Mouse (Mus musculus): Measurements from ENCODE around the gene Fer1l5. TPM values are rescaled to one million over a fixed set of nuclear protein-coding genes. Genes with fewer than 3 reads are reported as not detected.

Gene Fer1l5
- total RNA-seq (2015) (not detected in 2 replicates), total RNA-seq (2017) (0.37 TPM in 1 of 2 replicates, not detected in the other)

GRCm38 (mm10) chr1:36371934-36372845, at the start of gene Fer1l5:
Fer1l5 (plus strand) TSS chr1:36372291.
- no peak for ATAC-seq (ENCODE audit: poor library complexity, severe bottlenecking)

- ATAC-seq (ENCODE audit: poor library complexity, severe bottlenecking), result no peak
Measured at GRCm38 (mm10) chr1:36323076-36323475, 49.0 kb upstream of the Fer1l5 start.

GRCm38 (mm10) chr1:36323746-36324448, 48.2 kb upstream of the Fer1l5 start:
- peak; percentile 63 for ATAC-seq (ENCODE audit: poor library complexity, severe bottlenecking)

- peak; percentile 65 for ATAC-seq (ENCODE audit: poor library complexity, severe bottlenecking)
Measured at GRCm38 (mm10) chr1:36325900-36326321, 46.2 kb upstream of the Fer1l5 start.

- ATAC-seq (ENCODE audit: poor library complexity, severe bottlenecking), result no peak
Measured at GRCm38 (mm10) chr1:36326815-36327214, 45.3 kb upstream of the Fer1l5 start.

- no peak for ATAC-seq (ENCODE audit: poor library complexity, severe bottlenecking)
Measured at GRCm38 (mm10) chr1:36331743-36332142, 40.3 kb upstream of the Fer1l5 start.

- no peak for ATAC-seq (ENCODE audit: poor library complexity, severe bottlenecking)
Measured at GRCm38 (mm10) chr1:36332955-36333887, 38.9 kb upstream of the Fer1l5 start.

- no peak for ATAC-seq (ENCODE audit: poor library complexity, severe bottlenecking)
Measured at GRCm38 (mm10) chr1:36342547-36342946, 29.5 kb upstream of the Fer1l5 start.

GRCm38 (mm10) chr1:36352351-36352750, 19.7 kb upstream of the Fer1l5 start:
- ATAC-seq (ENCODE audit: poor library complexity, severe bottlenecking), result no peak

- peak; percentile 27 for ATAC-seq (ENCODE audit: poor library complexity, severe bottlenecking)
Measured at GRCm38 (mm10) chr1:36356955-36357695, 15.0 kb upstream of the Fer1l5 start.

GRCm38 (mm10) chr1:36367698-36368097, 4.4 kb upstream of the Fer1l5 start:
- ATAC-seq (ENCODE audit: poor library complexity, severe bottlenecking), result no peak

GRCm38 (mm10) chr1:36368112-36368968, 3.8 kb upstream of the Fer1l5 start:
- peak; percentile 41 for ATAC-seq (ENCODE audit: poor library complexity, severe bottlenecking)

- ATAC-seq (ENCODE audit: poor library complexity, severe bottlenecking), result peak; percentile 99
Measured at GRCm38 (mm10) chr1:36368969-36369645, 3.0 kb upstream of the Fer1l5 start, which contains the start of gene Kansl3. Kansl3 (minus strand) TSS chr1:36369181.

- ATAC-seq (ENCODE audit: poor library complexity, severe bottlenecking), result no peak
Measured at GRCm38 (mm10) chr1:36370918-36371317, 1.2 kb upstream of the Fer1l5 start.

- no peak for ATAC-seq (ENCODE audit: poor library complexity, severe bottlenecking)
Measured at GRCm38 (mm10) chr1:36378880-36379279, 6.8 kb downstream of the Fer1l5 start.

GRCm38 (mm10) chr1:36379582-36379981, 7.5 kb downstream of the Fer1l5 start:
- ATAC-seq (ENCODE audit: poor library complexity, severe bottlenecking), result no peak

GRCm38 (mm10) chr1:36397041-36397440, 24.9 kb downstream of the Fer1l5 start:
- no peak for ATAC-seq (ENCODE audit: poor library complexity, severe bottlenecking)

GRCm38 (mm10) chr1:36401509-36401908, 29.4 kb downstream of the Fer1l5 start:
- ATAC-seq (ENCODE audit: poor library complexity, severe bottlenecking), result no peak
